Mouse (Mus musculus) midbrain, embryonic 15.5 days (tissue): Measurements from ENCODE around the gene Fosl1. TPM values are rescaled to one million over a fixed set of nuclear protein-coding genes. Genes with fewer than 3 reads are reported as not detected.
"Not testable (repeated sequence)": the region's sequence is repeated elsewhere in the genome, so short reads cannot be mapped to it uniquely, and the experiment has no call there.

ENCODE experiments used
- ATAC-seq: fragments of 200-750 bp; cut with Nextera tagmentation; replicated peaks from 2 replicates; pipeline ENCODE4 v1.8.0; 2017; ENCODE audit warnings: moderate TSS enrichment
- H3K27ac ChIP-seq: fragments of 300-500 bp; sonication (generic); 2 replicates; pipeline ENCODE4 v1.5.1; 2015; ENCODE audit warnings: mild to moderate bottlenecking, inconsistent platforms
- H3K27me3 ChIP-seq: fragments of 300-500 bp; sonication (generic); replicated peaks from 2 replicates; pipeline ENCODE4 v1.6.1; 2015; ENCODE audit warnings: inconsistent platforms
- H3K36me3 ChIP-seq: fragments of 300-500 bp; sonication (generic); replicated peaks from 2 replicates; pipeline ENCODE4 v1.6.1; 2015; ENCODE audit warnings: inconsistent platforms
- H3K4me1 ChIP-seq: fragments of 300-500 bp; sonication (generic); 2 replicates; pipeline ENCODE4 v1.6.1; 2015; ENCODE audit warnings: inconsistent platforms
- H3K4me2 ChIP-seq: fragments of 300-500 bp; sonication (generic); 2 replicates; pipeline ENCODE4 v1.6.1; 2015; ENCODE audit warnings: inconsistent platforms, mild to moderate bottlenecking, moderate library complexity
- H3K4me3 ChIP-seq: fragments of 300-500 bp; sonication (generic); 2 replicates; pipeline ENCODE4 v1.5.1; 2015; ENCODE audit warnings: mild to moderate bottlenecking, inconsistent platforms
- H3K9ac ChIP-seq: fragments of 300-500 bp; sonication (generic); 2 replicates; pipeline ENCODE4 v1.6.1; 2015; ENCODE audit warnings: mild to moderate bottlenecking, inconsistent platforms
- H3K9me3 ChIP-seq: fragments of 300-500 bp; sonication (generic); 2 replicates; pipeline ENCODE4 v1.6.1; 2016; ENCODE audit warnings: inconsistent platforms
- WGBS: fragments of 180-500 bp; shearing (Covaris S2); methylation state at CpG from one replicate; pipeline ENCODE4 v1.1.7; 2015; ENCODE audit warnings: mixed read lengths; 5-methylcytosine and 5-hydroxymethylcytosine counted together
- polyA plus RNA-seq: library from polyadenylated mRNA; unstranded; fragments of >200 nt; fragmentation: Nextera tagmentation; extraction: Ambion mirVana; gene quantifications from 2 replicates; pipeline ENCODE4 v1.2.1, GENCODE M21; 2015

The Fosl1 gene
- 0.40 TPM in 1 of 2 replicates, not detected in the other for polyA plus RNA-seq

- H3K36me3 ChIP-seq, result no peaks in the 10 kb centered on the region
- WGBS, result under 1% methylated on average over 70 of the region's 70 CpGs
- H3K9me3 ChIP-seq, result no peaks in the 10 kb centered on the region
- no peak within 1 kb of the TSS for H3K27ac ChIP-seq
- H3K4me3 ChIP-seq, result peak within 1 kb of the TSS; percentile 60
- H3K4me2 ChIP-seq, result peak within 1 kb of the TSS; percentile 95
- peaks cover 18% of the 10 kb centered on the region for H3K4me1 ChIP-seq
- H3K9ac ChIP-seq, result peak within 1 kb of the TSS; percentile 37
- ATAC-seq, result peak; percentile 76
- H3K27me3 ChIP-seq, result peaks cover 59% of the 10 kb centered on the region
These were observed at the start of gene Fosl1 for GRCm38 (mm10) chr19:5447515-5448353. Gene Fosl1, plus strand, starts transcription at chr19:5447547.

GRCm38 (mm10) chr19:5401073-5401472 lies 46.3 kb upstream of the Fosl1 start:
- WGBS, result 64% methylated on average over 4 of the region's 4 CpGs
- H3K36me3 ChIP-seq, H3K9ac ChIP-seq, ATAC-seq, H3K9me3 ChIP-seq, H3K4me3 ChIP-seq, H3K4me2 ChIP-seq, H3K4me1 ChIP-seq, H3K27me3 ChIP-seq, H3K27ac ChIP-seq: not testable (repeated sequence)

GRCm38 (mm10) chr19:5402293-5402692 lies 45.1 kb upstream of the Fosl1 start, which contains the start of gene Tsga10ip:
Gene Tsga10ip, minus strand, starts transcription at chr19:5402526.
- H3K36me3 ChIP-seq, result no peaks in the 10 kb centered on the region
- H3K27me3 ChIP-seq, result no peaks in the 10 kb centered on the region
- ATAC-seq, result no peak
- H3K9ac ChIP-seq, result no peak within 1 kb of the TSS
- H3K4me3 ChIP-seq, result no peak within 1 kb of the TSS
- 71% methylated on average over 8 of the region's 8 CpGs for WGBS
- no peak within 1 kb of the TSS for H3K27ac ChIP-seq
- H3K4me2 ChIP-seq, result no peak within 1 kb of the TSS
- H3K4me1 ChIP-seq, result peaks cover 6% of the 10 kb centered on the region
- H3K9me3 ChIP-seq, result no peaks in the 10 kb centered on the region

- Histone ChIP-seq H3K27me3 (no peaks in the 10 kb centered on the region), H3K4me3 (peak overlapping the region; percentile 38), H3K9me3 (no peaks in the 10 kb centered on the region), H3K27ac (peak overlapping the region; percentile 62), H3K4me1 (peaks cover 17% of the 10 kb centered on the region), H3K9ac (peak overlapping the region; percentile 21; the same call in 1 of the 2 replicates), H3K36me3 (no peaks in the 10 kb centered on the region), H3K4me2 (peak overlapping the region; percentile 56)
- 21% methylated on average over 7 of the region's 7 CpGs for WGBS
- ATAC-seq, result no peak
These were observed 41.4 kb upstream of the Fosl1 start for GRCm38 (mm10) chr19:5405924-5406323.

- H3K4me1 ChIP-seq, result peaks cover 17% of the 10 kb centered on the region
- not testable (repeated sequence) for H3K9me3 ChIP-seq, H3K27me3 ChIP-seq, H3K36me3 ChIP-seq
- WGBS, result 21% methylated on average over 25 of the region's 25 CpGs
- peak overlapping the region; percentile 66 for H3K4me3 ChIP-seq
- H3K9ac ChIP-seq, result peak overlapping the region; percentile 75
- H3K4me2 ChIP-seq, result peak overlapping the region; percentile 82
- peak overlapping the region; percentile 88 for H3K27ac ChIP-seq
- peak; percentile 92 for ATAC-seq
These were observed 40.7 kb upstream of the Fosl1 start for GRCm38 (mm10) chr19:5406531-5407126.

- Histone ChIP-seq H3K27ac (peak overlapping the region; percentile 88), H3K36me3 (no peaks in the 10 kb centered on the region), H3K4me1 (peaks cover 17% of the 10 kb centered on the region), H3K4me2 (peak overlapping the region; percentile 82), H3K4me3 (peak overlapping the region; percentile 66), H3K9me3 (no peaks in the 10 kb centered on the region), H3K27me3 (no peaks in the 10 kb centered on the region), H3K9ac (peak overlapping the region; percentile 75)
- WGBS, result 21% methylated on average over 7 of the region's 7 CpGs
- peak; percentile 72 for ATAC-seq
These were observed 40.2 kb upstream of the Fosl1 start for GRCm38 (mm10) chr19:5407133-5407532.

- no peaks in the 10 kb centered on the region for H3K9me3 ChIP-seq
- 88% methylated on average over 13 of the region's 13 CpGs for WGBS
- peak overlapping the region; percentile 82; the same call in 1 of the 2 replicates for H3K4me2 ChIP-seq
- H3K4me3 ChIP-seq, result no peak overlapping the region
- peaks cover 17% of the 10 kb centered on the region for H3K4me1 ChIP-seq
- H3K9ac ChIP-seq, result no peak overlapping the region
- no peaks in the 10 kb centered on the region for H3K36me3 ChIP-seq
- H3K27ac ChIP-seq, result no peak overlapping the region
- no peak for ATAC-seq
- no peaks in the 10 kb centered on the region for H3K27me3 ChIP-seq
These were observed 39.0 kb upstream of the Fosl1 start for GRCm38 (mm10) chr19:5408057-5409001.

- Histone ChIP-seq H3K27me3 (no peaks in the 10 kb centered on the region), H3K4me1 (peaks cover 17% of the 10 kb centered on the region), H3K9me3 (no peaks in the 10 kb centered on the region), H3K27ac (no peak overlapping the region), H3K9ac (no peak overlapping the region), H3K4me2 (no peak overlapping the region), H3K4me3 (no peak overlapping the region), H3K36me3 (no peaks in the 10 kb centered on the region)
- 79% methylated on average over 5 of the region's 5 CpGs for WGBS
- no peak for ATAC-seq
These were observed 38.3 kb upstream of the Fosl1 start for GRCm38 (mm10) chr19:5409068-5409467.

- no peaks in the 10 kb centered on the region for H3K9me3 ChIP-seq
- no peak for ATAC-seq
- 88% methylated on average over 5 of the region's 5 CpGs for WGBS
These were observed 36.7 kb upstream of the Fosl1 start for GRCm38 (mm10) chr19:5410641-5411040.

GRCm38 (mm10) chr19:5411961-5412360 lies 35.4 kb upstream of the Fosl1 start:
- peaks cover 13% of the 10 kb centered on the region for H3K4me1 ChIP-seq
- no peak overlapping the region for H3K9ac ChIP-seq
- H3K4me2 ChIP-seq, result no peak overlapping the region
- no peaks in the 10 kb centered on the region for H3K27me3 ChIP-seq
- H3K27ac ChIP-seq, result no peak overlapping the region
- no peak overlapping the region for H3K4me3 ChIP-seq
- no peaks in the 10 kb centered on the region for H3K9me3 ChIP-seq
- no peak for ATAC-seq
- H3K36me3 ChIP-seq, result no peaks in the 10 kb centered on the region
- WGBS, result 74% methylated on average over 5 of the region's 5 CpGs

More at GRCm38 (mm10) chr19:5410641-5411040, 36.7 kb upstream of the Fosl1 start:
- Histone ChIP-seq H3K9ac (no peak overlapping the region), H3K4me3 (no peak overlapping the region), H3K36me3 (no peaks in the 10 kb centered on the region), H3K27me3 (no peaks in the 10 kb centered on the region), H3K4me2 (no peak overlapping the region), H3K27ac (no peak overlapping the region), H3K4me1 (peaks cover 16% of the 10 kb centered on the region)

GRCm38 (mm10) chr19:5413840-5414239 lies 33.5 kb upstream of the Fosl1 start:
- Histone ChIP-seq H3K27me3 (no peaks in the 10 kb centered on the region), H3K36me3 (no peaks in the 10 kb centered on the region), H3K4me1 (no peaks in the 10 kb centered on the region), H3K4me2 (no peak overlapping the region), H3K9me3 (no peaks in the 10 kb centered on the region), H3K4me3 (no peak overlapping the region), H3K9ac (no peak overlapping the region), H3K27ac (no peak overlapping the region)
- ATAC-seq, result no peak
- WGBS, result 70% methylated on average over 4 of the region's 4 CpGs

GRCm38 (mm10) chr19:5414534-5414957 lies 32.8 kb upstream of the Fosl1 start:
- Histone ChIP-seq H3K4me2 (no peak overlapping the region), H3K36me3 (no peaks in the 10 kb centered on the region), H3K9ac (no peak overlapping the region), H3K27ac (no peak overlapping the region), H3K9me3 (no peaks in the 10 kb centered on the region), H3K4me1 (no peaks in the 10 kb centered on the region), H3K27me3 (no peaks in the 10 kb centered on the region), H3K4me3 (no peak overlapping the region)
- WGBS, result 69% methylated on average over 2 of the region's 2 CpGs
- ATAC-seq, result no peak
